ENCODE assay signal across 7 mouse cellular contexts in genomic region chr7:63346393-63346730, GRCm38 (mm10).
"Had no signal": no experiment of that assay in that cellular context is flagged by ENCODE, and none has a peak within 500 bp of the region (broad histone marks: within the 10 kb centered on the region; RNA-seq: fewer than 3 reads in every experiment).

No protein-coding gene starts in this region.

- H3K27me3 ChIP-seq: liver, embryonic 15.5 days had no signal

- H3K36me3 ChIP-seq: limb, embryonic 10.5 days; liver, embryonic 15.5 days had no signal

- H3K4me3 ChIP-seq: limb, embryonic 10.5 days; liver, embryonic 15.5 days had no signal

- ATAC-seq: lung, postnatal 0 days had no signal

- H3K4me1 ChIP-seq: limb, embryonic 10.5 days; liver, embryonic 15.5 days had no signal

- H3K27ac ChIP-seq: limb, embryonic 10.5 days; liver, embryonic 15.5 days had no signal

- H3K9ac ChIP-seq: liver, embryonic 15.5 days had no signal

- H3K9me3 ChIP-seq: limb, embryonic 10.5 days; liver, embryonic 15.5 days had no signal

- H3K4me2 ChIP-seq: liver, embryonic 11.5 days; liver, embryonic 15.5 days had no signal

- DNase-seq: kidney, adult 11 months; lung, adult 2 months; thymus, postnatal 36 days had no signal
